Mouse (Mus musculus): Measurements from ENCODE around the gene Ddrgk1. TPM values are rescaled to one million over a fixed set of nuclear protein-coding genes. Genes with fewer than 3 reads are reported as not detected.
"Not testable (repeated sequence)": the region's sequence is repeated elsewhere in the genome, so short reads cannot be mapped to it uniquely, and the experiment has no call there.

Gene Ddrgk1
- polyA plus RNA-seq, 1 experiment = 80.4 TPM

DNA sequence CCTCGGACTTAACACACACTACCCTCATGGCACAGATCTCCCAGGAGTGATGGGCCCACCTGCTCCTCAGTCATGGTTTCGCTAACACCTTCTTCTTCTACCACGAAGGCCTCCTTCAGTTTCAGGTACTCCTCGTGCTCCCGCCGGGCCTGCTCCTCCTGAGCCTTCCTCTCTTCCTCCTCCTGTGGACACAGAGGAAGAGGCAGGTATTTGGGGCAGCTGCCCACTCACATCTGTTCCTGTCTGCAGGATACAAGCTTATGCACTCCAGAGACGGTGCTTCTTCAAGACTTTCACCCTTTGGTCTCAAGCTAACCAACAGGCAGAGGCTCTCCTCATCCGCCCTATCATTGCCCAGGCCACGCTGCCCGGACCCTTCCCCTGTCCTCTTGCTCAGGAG, 5.9 kb downstream of the Ddrgk1 start:
- no peaks in the 10 kb centered on the region for H3K27me3 ChIP-seq (ENCODE audit: control insufficient read depth, insufficient read depth, insufficient read length)
- H3ac ChIP-seq (ENCODE audit: control insufficient read depth, insufficient read length, low read depth) = no peak overlapping the region
- peaks cover 13% of the 10 kb centered on the region for H3K79me2 ChIP-seq (ENCODE audit: control insufficient read depth, insufficient read depth)
- no peak overlapping the region for H3K4me3 ChIP-seq (ENCODE audit: insufficient read depth, poor library complexity, severe bottlenecking)
- no peak for TF ChIP-seq MAX (IDR thresholded peaks at IDR 0.05)
- TF ChIP-seq CTCF (IDR thresholded peaks at IDR 0.05; ENCODE audit: control insufficient read depth, insufficient read depth, insufficient read length) = no peak
- TF ChIP-seq FOSL1 (IDR thresholded peaks at IDR 0.05; ENCODE audit: insufficient read depth, low read length, poor library complexity, severe bottlenecking) = no peak
- no peak for TF ChIP-seq CEBPB (IDR thresholded peaks at IDR 0.05; ENCODE audit: low read depth)
- H3K36me3 ChIP-seq (ENCODE audit: control insufficient read depth, insufficient read depth) = peaks cover 81% of the 10 kb centered on the region
- peaks cover 3% of the 10 kb centered on the region for H3K79me3 ChIP-seq (ENCODE audit: low read depth)

DNA sequence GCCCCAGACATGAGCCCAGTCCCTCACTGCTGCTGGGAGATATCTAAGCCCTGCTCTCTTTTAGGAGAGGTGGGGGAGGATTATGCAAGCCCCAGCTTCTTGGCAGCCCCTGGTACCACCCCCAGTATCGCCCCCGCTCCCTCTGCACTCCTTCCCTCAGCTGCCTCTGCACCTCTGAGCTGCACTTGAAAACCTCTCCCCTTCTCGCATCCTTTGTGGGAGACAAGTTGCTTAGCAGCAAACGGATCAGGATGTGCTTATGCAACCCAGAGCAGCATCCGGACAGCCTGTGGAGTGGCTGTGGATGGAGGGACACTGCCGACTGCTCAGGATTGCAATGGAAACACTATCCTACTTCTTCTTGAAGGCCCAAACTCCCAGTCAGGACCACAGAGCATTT, 6.9 kb downstream of the Ddrgk1 start:
- H3K79me3 ChIP-seq (ENCODE audit: low read depth) = no peaks in the 10 kb centered on the region
- no peak overlapping the region for H3K4me3 ChIP-seq (ENCODE audit: insufficient read depth, poor library complexity, severe bottlenecking)
- no peaks in the 10 kb centered on the region for H3K27me3 ChIP-seq (ENCODE audit: control insufficient read depth, insufficient read depth, insufficient read length)
- H3K36me3 ChIP-seq (ENCODE audit: control insufficient read depth, insufficient read depth) = peaks cover 87% of the 10 kb centered on the region
- H3ac ChIP-seq (ENCODE audit: control insufficient read depth, insufficient read length, low read depth) = no peak overlapping the region
- peaks cover 3% of the 10 kb centered on the region for H3K79me2 ChIP-seq (ENCODE audit: control insufficient read depth, insufficient read depth)
- no peak for TF ChIP-seq MYOG (IDR thresholded peaks at IDR 0.05; ENCODE audit: control insufficient read depth, extremely low read depth, insufficient read length)
- no peak for TF ChIP-seq FOSL1 (IDR thresholded peaks at IDR 0.05; ENCODE audit: insufficient read depth, low read length, poor library complexity, severe bottlenecking)
- TF ChIP-seq CTCF (IDR thresholded peaks at IDR 0.05; ENCODE audit: control insufficient read depth, insufficient read depth, insufficient read length) = no peak

DNA sequence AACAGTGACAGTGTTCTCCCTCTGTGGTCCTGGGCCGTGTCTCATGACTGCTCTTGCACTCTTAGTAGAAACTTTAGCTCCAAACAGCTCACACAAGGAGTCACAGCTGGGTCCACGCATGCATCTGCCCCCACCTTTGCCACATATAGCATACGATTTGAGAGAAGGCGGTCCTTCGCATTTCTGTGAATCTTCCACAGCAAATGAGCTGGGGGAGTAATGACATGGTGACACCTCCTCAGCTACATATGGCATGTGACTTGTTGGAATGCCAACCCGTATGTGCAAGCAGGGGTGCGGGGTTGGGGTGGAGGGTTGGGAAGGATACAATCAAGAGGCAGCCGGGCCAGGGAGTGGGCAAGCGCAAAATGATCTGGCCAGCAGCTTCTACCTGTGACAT, 7.9 kb downstream of the Ddrgk1 start:
- no peaks in the 10 kb centered on the region for H3K79me3 ChIP-seq (ENCODE audit: low read depth)
- no peak for TF ChIP-seq MAX (IDR thresholded peaks at IDR 0.05)
- TF ChIP-seq MYOD1 (IDR thresholded peaks at IDR 0.05; ENCODE audit: control insufficient read depth, insufficient read length, low read depth) = no peak
- TF ChIP-seq CTCF (IDR thresholded peaks at IDR 0.05; ENCODE audit: control insufficient read depth, insufficient read depth, insufficient read length) = no peak
- TF ChIP-seq FOSL1 (IDR thresholded peaks at IDR 0.05; ENCODE audit: insufficient read depth, low read length, poor library complexity, severe bottlenecking) = no peak
- no peak for TF ChIP-seq CEBPB (IDR thresholded peaks at IDR 0.05; ENCODE audit: low read depth)
- no peak for TF ChIP-seq USF1 (IDR thresholded peaks at IDR 0.05; ENCODE audit: low read depth)
- TF ChIP-seq MYOG (IDR thresholded peaks at IDR 0.05; ENCODE audit: control insufficient read depth, extremely low read depth, insufficient read length) = no peak
- no peaks in the 10 kb centered on the region for H3K79me2 ChIP-seq (ENCODE audit: control insufficient read depth, insufficient read depth)
- H3ac ChIP-seq (ENCODE audit: control insufficient read depth, insufficient read length, low read depth) = no peak overlapping the region
- no peaks in the 10 kb centered on the region for H3K27me3 ChIP-seq (ENCODE audit: control insufficient read depth, insufficient read depth, insufficient read length)
- no peak overlapping the region for H3K4me3 ChIP-seq (ENCODE audit: insufficient read depth, poor library complexity, severe bottlenecking)
- peaks cover 79% of the 10 kb centered on the region for H3K36me3 ChIP-seq (ENCODE audit: control insufficient read depth, insufficient read depth)

DNA sequence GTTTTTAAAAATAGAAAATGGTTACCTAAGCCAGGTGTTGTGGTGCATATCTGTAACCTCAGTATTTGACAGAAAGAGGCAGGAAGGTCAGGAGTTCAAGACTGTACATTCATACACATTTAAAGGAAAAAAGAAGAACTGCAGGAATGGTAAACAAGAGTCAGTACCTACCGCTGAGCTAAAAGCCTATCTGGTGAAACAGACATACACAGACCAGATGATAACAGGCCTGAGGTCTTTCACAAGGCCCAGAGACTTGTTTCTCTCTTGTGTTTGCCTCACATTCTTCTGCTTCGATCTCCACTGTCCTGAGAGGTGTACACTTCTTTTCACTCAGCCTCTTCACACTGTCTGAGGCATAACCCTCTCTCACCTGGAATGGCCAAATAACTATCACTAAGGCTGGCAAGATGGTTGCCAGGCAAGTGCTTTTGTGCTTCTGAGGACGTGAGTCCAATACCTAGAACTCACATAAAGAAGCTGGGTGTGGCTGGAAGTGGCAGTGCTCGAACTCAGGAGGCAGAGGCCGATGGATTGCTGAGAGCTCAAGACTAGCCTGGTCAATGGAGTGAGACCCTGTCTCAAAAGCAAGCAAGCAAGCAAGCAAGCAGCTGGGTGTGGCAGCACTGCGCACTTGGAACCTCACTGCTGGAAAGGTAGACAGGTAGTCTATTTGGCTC, 8.7 kb downstream of the Ddrgk1 start:
- Histone ChIP-seq H3K79me2 (ENCODE audit: control insufficient read depth, insufficient read depth) (no peaks in the 10 kb centered on the region), H3K79me3 (ENCODE audit: low read depth) (no peaks in the 10 kb centered on the region), H3K4me3 (ENCODE audit: insufficient read depth, poor library complexity, severe bottlenecking) (no peak overlapping the region), H3ac (ENCODE audit: control insufficient read depth, insufficient read length, low read depth) (no peak overlapping the region), H3K36me3 (ENCODE audit: control insufficient read depth, insufficient read depth) (peaks cover 72% of the 10 kb centered on the region), H3K27me3 (ENCODE audit: control insufficient read depth, insufficient read depth, insufficient read length) (no peaks in the 10 kb centered on the region)
- TF ChIP-seq CTCF (IDR thresholded peaks at IDR 0.05; ENCODE audit: control insufficient read depth, insufficient read depth, insufficient read length) (no peak), USF1 (IDR thresholded peaks at IDR 0.05; ENCODE audit: low read depth) (no peak), MAX (IDR thresholded peaks at IDR 0.05) (no peak)

DNA sequence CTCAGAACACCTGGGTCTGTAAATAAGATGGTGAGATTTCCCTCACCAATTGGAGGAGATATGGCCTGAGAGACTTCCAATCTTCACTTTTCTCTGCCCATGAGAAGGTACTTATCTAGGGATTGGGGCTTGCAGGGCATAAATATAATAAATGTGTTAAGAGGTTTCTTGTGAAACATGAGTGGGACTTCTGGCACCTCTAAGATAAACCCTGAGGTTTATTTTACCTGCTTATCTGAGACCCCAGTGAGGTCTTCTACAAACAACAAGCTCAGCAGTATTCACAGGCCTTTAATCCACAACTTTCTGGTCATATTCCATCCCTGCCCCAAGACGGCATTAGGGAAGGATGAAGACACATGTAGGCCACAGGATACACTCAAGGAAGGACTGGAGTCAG, 10.7 kb downstream of the Ddrgk1 start:
- no peaks in the 10 kb centered on the region for H3K27me3 ChIP-seq (ENCODE audit: control insufficient read depth, insufficient read depth, insufficient read length)
- no peak for TF ChIP-seq FOSL1 (IDR thresholded peaks at IDR 0.05; ENCODE audit: insufficient read depth, low read length, poor library complexity, severe bottlenecking)
- no peak for TF ChIP-seq MAX (IDR thresholded peaks at IDR 0.05)
- no peak for TF ChIP-seq MYOG (IDR thresholded peaks at IDR 0.05; ENCODE audit: control insufficient read depth, extremely low read depth, insufficient read length)
- no peak for TF ChIP-seq USF1 (IDR thresholded peaks at IDR 0.05; ENCODE audit: low read depth)
- TF ChIP-seq CTCF (IDR thresholded peaks at IDR 0.05; ENCODE audit: control insufficient read depth, insufficient read depth, insufficient read length) = no peak
- TF ChIP-seq MYOD1 (IDR thresholded peaks at IDR 0.05; ENCODE audit: control insufficient read depth, insufficient read length, low read depth) = no peak
- no peak for TF ChIP-seq CEBPB (IDR thresholded peaks at IDR 0.05; ENCODE audit: low read depth)
- H3K79me2 ChIP-seq (ENCODE audit: control insufficient read depth, insufficient read depth) = no peaks in the 10 kb centered on the region
- peaks cover 58% of the 10 kb centered on the region for H3K36me3 ChIP-seq (ENCODE audit: control insufficient read depth, insufficient read depth)
- H3ac ChIP-seq (ENCODE audit: control insufficient read depth, insufficient read length, low read depth) = no peak overlapping the region
- H3K79me3 ChIP-seq (ENCODE audit: low read depth) = no peaks in the 10 kb centered on the region
- H3K4me3 ChIP-seq (ENCODE audit: insufficient read depth, poor library complexity, severe bottlenecking) = no peak overlapping the region

DNA sequence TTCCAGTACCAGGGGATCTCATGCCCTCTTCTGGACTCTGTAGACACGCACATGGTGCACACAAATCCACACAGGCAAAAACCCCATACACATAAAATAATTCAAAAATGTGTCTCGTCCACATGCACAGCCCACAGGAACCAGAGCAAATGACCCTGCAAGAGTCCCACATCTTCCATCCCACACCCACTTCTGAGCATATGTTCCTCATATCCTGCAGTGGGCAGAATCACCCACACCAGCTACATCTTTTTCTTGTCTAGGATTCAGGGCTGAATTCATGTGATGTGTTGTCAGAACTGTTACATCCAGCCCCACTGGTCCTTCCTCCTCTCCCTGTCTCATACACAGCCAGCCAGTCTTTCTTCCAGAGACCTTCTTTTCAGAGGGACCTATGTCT, 11.2 kb downstream of the Ddrgk1 start:
- no peak for TF ChIP-seq FOSL1 (IDR thresholded peaks at IDR 0.05; ENCODE audit: insufficient read depth, low read length, poor library complexity, severe bottlenecking)
- TF ChIP-seq MYOD1 (IDR thresholded peaks at IDR 0.05; ENCODE audit: control insufficient read depth, insufficient read length, low read depth) = no peak
- no peak for TF ChIP-seq CEBPB (IDR thresholded peaks at IDR 0.05; ENCODE audit: low read depth)
- no peak for TF ChIP-seq CTCF (IDR thresholded peaks at IDR 0.05; ENCODE audit: control insufficient read depth, insufficient read depth, insufficient read length)
- no peak for TF ChIP-seq USF1 (IDR thresholded peaks at IDR 0.05; ENCODE audit: low read depth)
- no peak for TF ChIP-seq MYOG (IDR thresholded peaks at IDR 0.05; ENCODE audit: control insufficient read depth, extremely low read depth, insufficient read length)
- no peak for TF ChIP-seq MAX (IDR thresholded peaks at IDR 0.05)
- Histone ChIP-seq H3K36me3 (ENCODE audit: control insufficient read depth, insufficient read depth) (peaks cover 53% of the 10 kb centered on the region), H3K27me3 (ENCODE audit: control insufficient read depth, insufficient read depth, insufficient read length) (no peaks in the 10 kb centered on the region), H3K79me2 (ENCODE audit: control insufficient read depth, insufficient read depth) (no peaks in the 10 kb centered on the region), H3ac (ENCODE audit: control insufficient read depth, insufficient read length, low read depth) (no peak overlapping the region), H3K4me3 (ENCODE audit: insufficient read depth, poor library complexity, severe bottlenecking) (no peak overlapping the region), H3K79me3 (ENCODE audit: low read depth) (no peaks in the 10 kb centered on the region)

DNA sequence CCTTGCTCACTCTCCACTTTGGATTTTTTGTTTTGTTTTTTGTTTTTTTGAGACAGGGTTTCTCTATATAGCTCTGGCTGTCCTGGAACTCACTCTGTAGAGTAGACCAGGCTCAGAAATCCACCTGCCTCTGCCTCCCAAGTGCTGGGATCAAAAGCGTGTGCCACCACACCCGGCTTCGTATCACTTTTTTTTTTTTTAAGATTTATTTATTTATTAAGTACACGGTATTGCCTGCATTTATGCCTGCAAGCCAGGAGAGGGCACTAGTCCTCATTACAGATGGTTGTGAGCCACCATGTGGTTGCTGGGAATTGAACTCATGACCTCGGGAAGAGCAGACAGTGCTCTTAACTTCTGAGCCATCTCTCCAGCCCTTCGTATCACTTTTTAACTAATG, 15.4 kb downstream of the Ddrgk1 start:
- not testable (repeated sequence) for H3ac ChIP-seq (ENCODE audit: control insufficient read depth, insufficient read length, low read depth); H3K79me2 ChIP-seq (ENCODE audit: control insufficient read depth, insufficient read depth); H3K4me3 ChIP-seq (ENCODE audit: insufficient read depth, poor library complexity, severe bottlenecking); H3K27me3 ChIP-seq (ENCODE audit: control insufficient read depth, insufficient read depth, insufficient read length); H3K79me3 ChIP-seq (ENCODE audit: low read depth)
- H3K36me3 ChIP-seq (ENCODE audit: control insufficient read depth, insufficient read depth) = peaks cover 14% of the 10 kb centered on the region

Data from C2C12 (cell line).